Mouse (Mus musculus) liver, embryonic 12.5 days (tissue): ENCODE measurements around the gene Agbl2. TPM values are rescaled to one million over a fixed set of nuclear protein-coding genes. Genes with fewer than 3 reads are reported as not detected.

ENCODE experiments used
- ATAC-seq: fragments of 200-750 bp; cut with Nextera tagmentation; 2 replicates; pipeline ENCODE4 v1.8.0; 2017; ENCODE audit warnings: moderate number of reproducible peaks, mild to moderate bottlenecking, moderate library complexity
- H3K27ac ChIP-seq: fragments of 300-500 bp; sonication (generic); 2 replicates; pipeline ENCODE4 v1.5.1; 2016; ENCODE audit warnings: mild to moderate bottlenecking
- H3K27me3 ChIP-seq: fragments of 300-500 bp; sonication (generic); replicated peaks from 2 replicates; pipeline ENCODE4 v1.6.1; 2016; ENCODE audit warnings: mild to moderate bottlenecking, moderate library complexity
- H3K36me3 ChIP-seq: fragments of 300-500 bp; sonication (generic); 2 replicates; pipeline ENCODE4 v1.6.1; 2016; ENCODE audit warnings: mild to moderate bottlenecking, moderate library complexity
- H3K4me1 ChIP-seq: fragments of 300-500 bp; sonication (generic); 2 replicates; pipeline ENCODE4 v1.6.1; 2016
- H3K4me2 ChIP-seq: fragments of 300-500 bp; sonication (generic); 2 replicates; pipeline ENCODE4 v1.6.1; 2016; ENCODE audit warnings: mild to moderate bottlenecking, moderate library complexity
- H3K4me3 ChIP-seq: fragments of 300-500 bp; sonication (generic); 2 replicates; pipeline ENCODE4 v1.5.1; 2016; ENCODE audit warnings: mild to moderate bottlenecking, moderate library complexity
- H3K9ac ChIP-seq: fragments of 300-500 bp; sonication (generic); 2 replicates; pipeline ENCODE4 v1.6.1; 2016; ENCODE audit warnings: mild to moderate bottlenecking, moderate library complexity
- H3K9me3 ChIP-seq: fragments of 300-500 bp; sonication (generic); replicated peaks from 2 replicates; pipeline ENCODE4 v1.6.1; 2016; ENCODE audit warnings: mild to moderate bottlenecking, moderate library complexity
- WGBS: fragments of 180-500 bp; shearing (Covaris S2); methylation state at CpG from one replicate; pipeline ENCODE4 v1.1.7; 2016; ENCODE audit not compliant: insufficient replicate concordance; 5-methylcytosine and 5-hydroxymethylcytosine counted together
- polyA plus RNA-seq: library from polyadenylated mRNA; unstranded; fragments of >200 nt; fragmentation: Nextera tagmentation; extraction: Ambion mirVana; gene quantifications from 2 replicates; pipeline ENCODE4 v1.2.1, GENCODE M21; 2016

The Agbl2 gene
- 0.07 TPM in 2 replicates for polyA plus RNA-seq

GRCm38 (mm10) chr2:90782458-90782857, at the start of gene Agbl2:
Gene Agbl2, plus strand, starts transcription at chr2:90782727.
- H3K27ac ChIP-seq = no peak within 1 kb of the TSS
- H3K36me3 ChIP-seq = peaks cover 39% of the 10 kb centered on the region
- peaks cover 12% of the 10 kb centered on the region for H3K4me1 ChIP-seq
- peaks cover 34% of the 10 kb centered on the region for H3K27me3 ChIP-seq
- peak within 1 kb of the TSS; percentile 44 for H3K4me3 ChIP-seq
- H3K9me3 ChIP-seq = no peaks in the 10 kb centered on the region
- 6% methylated on average over 11 of the region's 11 CpGs for WGBS
- ATAC-seq = peak; percentile 46; the same call in 1 of the 2 replicates
- peak within 1 kb of the TSS; percentile 71 for H3K4me2 ChIP-seq
- H3K9ac ChIP-seq = peak within 1 kb of the TSS; percentile 42

GRCm38 (mm10) chr2:90735326-90735725, 47.2 kb upstream of the Agbl2 start:
- peaks cover 79% of the 10 kb centered on the region for H3K36me3 ChIP-seq

GRCm38 (mm10) chr2:90738801-90739200, 43.7 kb upstream of the Agbl2 start:
- Histone ChIP-seq H3K36me3 (peaks cover 44% of the 10 kb centered on the region), H3K4me3 (no peak overlapping the region), H3K27ac (no peak overlapping the region), H3K27me3 (no peaks in the 10 kb centered on the region), H3K4me2 (no peak overlapping the region), H3K9me3 (no peaks in the 10 kb centered on the region), H3K4me1 (no peaks in the 10 kb centered on the region), H3K9ac (no peak overlapping the region)
- no peak for ATAC-seq
- WGBS = 84% methylated on average over 3 of the region's 3 CpGs

More at GRCm38 (mm10) chr2:90735326-90735725, 47.2 kb upstream of the Agbl2 start:
- H3K4me1 ChIP-seq = no peaks in the 10 kb centered on the region
- no peak overlapping the region for H3K4me2 ChIP-seq
- no peaks in the 10 kb centered on the region for H3K27me3 ChIP-seq
- H3K4me3 ChIP-seq = no peak overlapping the region
- H3K27ac ChIP-seq = no peak overlapping the region
- no peak overlapping the region for H3K9ac ChIP-seq
- no peak for ATAC-seq
- WGBS = 88% methylated on average over 11 of the region's 11 CpGs
- H3K9me3 ChIP-seq = no peaks in the 10 kb centered on the region

GRCm38 (mm10) chr2:90739327-90739726, 43.2 kb upstream of the Agbl2 start:
- ATAC-seq = no peak
- WGBS = 86% methylated on average over 3 of the region's 3 CpGs
- H3K27ac ChIP-seq = no peak overlapping the region

GRCm38 (mm10) chr2:90739921-90740320, 42.6 kb upstream of the Agbl2 start:
- H3K4me2 ChIP-seq = no peak overlapping the region
- H3K4me3 ChIP-seq = no peak overlapping the region
- peaks cover 33% of the 10 kb centered on the region for H3K36me3 ChIP-seq
- H3K27ac ChIP-seq = no peak overlapping the region
- H3K9ac ChIP-seq = no peak overlapping the region
- no peaks in the 10 kb centered on the region for H3K9me3 ChIP-seq
- ATAC-seq = no peak
- no peaks in the 10 kb centered on the region for H3K27me3 ChIP-seq
- peaks cover 9% of the 10 kb centered on the region for H3K4me1 ChIP-seq
- WGBS = 77% methylated on average over 5 of the region's 5 CpGs

More at GRCm38 (mm10) chr2:90739327-90739726, 43.2 kb upstream of the Agbl2 start:
- no peaks in the 10 kb centered on the region for H3K9me3 ChIP-seq
- H3K4me3 ChIP-seq = no peak overlapping the region
- H3K27me3 ChIP-seq = no peaks in the 10 kb centered on the region
- H3K9ac ChIP-seq = no peak overlapping the region
- peaks cover 39% of the 10 kb centered on the region for H3K36me3 ChIP-seq
- peaks cover 4% of the 10 kb centered on the region for H3K4me1 ChIP-seq
- no peak overlapping the region for H3K4me2 ChIP-seq

GRCm38 (mm10) chr2:90744285-90745052, 38.1 kb upstream of the Agbl2 start:
- peak overlapping the region; percentile 93 for H3K4me3 ChIP-seq
- H3K4me2 ChIP-seq = peak overlapping the region; percentile 82
- ATAC-seq = no peak
- peaks cover 24% of the 10 kb centered on the region for H3K36me3 ChIP-seq
- H3K9me3 ChIP-seq = no peaks in the 10 kb centered on the region
- H3K9ac ChIP-seq = peak overlapping the region; percentile 71
- H3K27me3 ChIP-seq = no peaks in the 10 kb centered on the region
- WGBS = 46% methylated on average over 12 of the region's 12 CpGs
- H3K27ac ChIP-seq = peak overlapping the region; percentile 88
- peaks cover 35% of the 10 kb centered on the region for H3K4me1 ChIP-seq

GRCm38 (mm10) chr2:90745053-90745678, 37.4 kb upstream of the Agbl2 start, which contains the start of gene Fnbp4:
Gene Fnbp4, plus strand, starts transcription at chr2:90745370.
- peak; percentile 98 for ATAC-seq
- no peaks in the 10 kb centered on the region for H3K27me3 ChIP-seq
- H3K4me1 ChIP-seq = peaks cover 42% of the 10 kb centered on the region
- no peaks in the 10 kb centered on the region for H3K9me3 ChIP-seq
- H3K9ac ChIP-seq = peak within 1 kb of the TSS; percentile 87
- peak within 1 kb of the TSS; percentile 96 for H3K27ac ChIP-seq
- peak within 1 kb of the TSS; percentile 93 for H3K4me3 ChIP-seq
- H3K36me3 ChIP-seq = peaks cover 31% of the 10 kb centered on the region
- WGBS = under 1% methylated on average over 44 of the region's 44 CpGs
- peak within 1 kb of the TSS; percentile 82 for H3K4me2 ChIP-seq

GRCm38 (mm10) chr2:90745740-90746537, 36.6 kb upstream of the Agbl2 start:
- peak overlapping the region; percentile 93 for H3K4me3 ChIP-seq
- peak overlapping the region; percentile 87 for H3K9ac ChIP-seq
- peaks cover 38% of the 10 kb centered on the region for H3K36me3 ChIP-seq
- H3K4me1 ChIP-seq = peaks cover 42% of the 10 kb centered on the region
- H3K27ac ChIP-seq = peak overlapping the region; percentile 96
- ATAC-seq = peak; percentile 48
- peak overlapping the region; percentile 82 for H3K4me2 ChIP-seq
- WGBS = under 1% methylated on average over 54 of the region's 54 CpGs
- H3K27me3 ChIP-seq = no peaks in the 10 kb centered on the region
- no peaks in the 10 kb centered on the region for H3K9me3 ChIP-seq

- Histone ChIP-seq H3K36me3 (peaks cover 44% of the 10 kb centered on the region), H3K4me1 (peaks cover 42% of the 10 kb centered on the region), H3K27ac (no peak overlapping the region), H3K4me3 (peak overlapping the region; percentile 93), H3K9me3 (no peaks in the 10 kb centered on the region), H3K4me2 (peak overlapping the region; percentile 82), H3K9ac (peak overlapping the region; percentile 87), H3K27me3 (no peaks in the 10 kb centered on the region)
- ATAC-seq = no peak
- WGBS = 6% methylated on average over 4 of the region's 4 CpGs
Measured at GRCm38 (mm10) chr2:90746538-90746865, 36.0 kb upstream of the Agbl2 start.

GRCm38 (mm10) chr2:90747131-90747530, 35.4 kb upstream of the Agbl2 start:
- no peak for ATAC-seq
- H3K4me3 ChIP-seq = peak overlapping the region; percentile 93
- peaks cover 42% of the 10 kb centered on the region for H3K4me1 ChIP-seq
- H3K27me3 ChIP-seq = no peaks in the 10 kb centered on the region
- peaks cover 49% of the 10 kb centered on the region for H3K36me3 ChIP-seq
- 80% methylated on average over 10 of the region's 10 CpGs for WGBS
- H3K9me3 ChIP-seq = no peaks in the 10 kb centered on the region
- peak overlapping the region; percentile 82 for H3K4me2 ChIP-seq
- H3K9ac ChIP-seq = peak overlapping the region; percentile 87
- no peak overlapping the region for H3K27ac ChIP-seq

GRCm38 (mm10) chr2:90749676-90750459, 32.7 kb upstream of the Agbl2 start:
- ATAC-seq = no peak
- peaks cover 33% of the 10 kb centered on the region for H3K4me1 ChIP-seq
- H3K9ac ChIP-seq = no peak overlapping the region
- H3K4me2 ChIP-seq = no peak overlapping the region
- H3K9me3 ChIP-seq = no peaks in the 10 kb centered on the region
- WGBS = 65% methylated on average over 6 of the region's 6 CpGs
- no peak overlapping the region for H3K27ac ChIP-seq
- no peaks in the 10 kb centered on the region for H3K27me3 ChIP-seq
- no peak overlapping the region for H3K4me3 ChIP-seq
- H3K36me3 ChIP-seq = peaks cover 77% of the 10 kb centered on the region
